Mouse (Mus musculus) heart, adult 8-10 months (tissue): ENCODE data around the gene D330020A13Rik. TPM values are rescaled to one million over a fixed set of nuclear protein-coding genes. Genes with fewer than 3 reads are reported as not detected.

Experiments
- DNase-seq: peaks from one replicate; pipeline ENCODE4 v3.0.0; 2022; ENCODE audit warnings: low spot score
- total RNA-seq, 4 experiments: library from RNA; stranded (reverse); gene quantifications; 2 replicates each; pipeline ENCODE4 v1.2.4; 2022

The D330020A13Rik gene
- total RNA-seq: not detected

- no peak for DNase-seq
These were observed at the start of gene D330020A13Rik, which contains the start of gene B4galnt3 for GRCm38 (mm10) chr6:120294056-120294784. TSS of gene D330020A13Rik (plus strand) at chr6:120294364. TSS of gene B4galnt3 (minus strand) at chr6:120294559.

- no peak for DNase-seq
These were observed 47.5 kb upstream of the D330020A13Rik start for GRCm38 (mm10) chr6:120246676-120247075.

- DNase-seq: no peak
These were observed 44.3 kb upstream of the D330020A13Rik start for GRCm38 (mm10) chr6:120249831-120250230.

GRCm38 (mm10) chr6:120251010-120251409 lies 43.2 kb upstream of the D330020A13Rik start:
- DNase-seq: no peak

- DNase-seq: no peak
These were observed 41.4 kb upstream of the D330020A13Rik start for GRCm38 (mm10) chr6:120252741-120253140.

- no peak for DNase-seq
These were observed 39.5 kb upstream of the D330020A13Rik start for GRCm38 (mm10) chr6:120254640-120255039.

GRCm38 (mm10) chr6:120255144-120255543 lies 39.0 kb upstream of the D330020A13Rik start:
- DNase-seq: no peak

GRCm38 (mm10) chr6:120255701-120256100 lies 38.5 kb upstream of the D330020A13Rik start:
- no peak for DNase-seq

- no peak for DNase-seq
These were observed 37.7 kb upstream of the D330020A13Rik start for GRCm38 (mm10) chr6:120256431-120256935.

- DNase-seq: no peak
These were observed 34.7 kb upstream of the D330020A13Rik start for GRCm38 (mm10) chr6:120259481-120259880.

- no peak for DNase-seq
These were observed 31.2 kb upstream of the D330020A13Rik start for GRCm38 (mm10) chr6:120262886-120263531.

GRCm38 (mm10) chr6:120263608-120264007 lies 30.6 kb upstream of the D330020A13Rik start:
- no peak for DNase-seq

GRCm38 (mm10) chr6:120264151-120264550 lies 30.0 kb upstream of the D330020A13Rik start:
- no peak for DNase-seq

GRCm38 (mm10) chr6:120274181-120274580 lies 20.0 kb upstream of the D330020A13Rik start:
- no peak for DNase-seq

GRCm38 (mm10) chr6:120274887-120275286 lies 19.3 kb upstream of the D330020A13Rik start:
- DNase-seq: peak; percentile 35

GRCm38 (mm10) chr6:120275301-120275700 lies 18.9 kb upstream of the D330020A13Rik start:
- no peak for DNase-seq

GRCm38 (mm10) chr6:120276874-120277449 lies 17.2 kb upstream of the D330020A13Rik start:
- DNase-seq: no peak

GRCm38 (mm10) chr6:120287279-120287678 lies 6.9 kb upstream of the D330020A13Rik start:
- DNase-seq: no peak

- no peak for DNase-seq
These were observed 5.6 kb upstream of the D330020A13Rik start for GRCm38 (mm10) chr6:120288541-120288940.

GRCm38 (mm10) chr6:120289430-120289829 lies 4.7 kb upstream of the D330020A13Rik start:
- DNase-seq: no peak

- DNase-seq: no peak
These were observed 2.7 kb upstream of the D330020A13Rik start for GRCm38 (mm10) chr6:120291396-120292009.

GRCm38 (mm10) chr6:120294785-120295133 lies 595 bp downstream of the D330020A13Rik start:
- no peak for DNase-seq
